Mouse (Mus musculus) layer of hippocampus, postnatal 25 days (tissue): ENCODE measurements around the gene Lama5. TPM values are rescaled to one million over a fixed set of nuclear protein-coding genes. Genes with fewer than 3 reads are reported as not detected.

ENCODE experiments used
- DNase-seq, 2 experiments: peaks; one replicate each; pipeline ENCODE4 v3.0.0; 2022; ENCODE audit warnings: mixed read lengths in 2 of 2, low spot score in 1 of 2; ENCODE audit errors: extremely low spot score in 1 of 2
- total RNA-seq, 2 experiments: library from RNA; stranded (reverse); gene quantifications; 2 replicates each; pipeline ENCODE4 v1.2.3; 2021

Gene Lama5
- total RNA-seq, 2 experiments from 2014 or later = 5.7 to 10.2 TPM

GRCm38 (mm10) chr2:180228060-180228458 is 2.4 kb upstream of the Lama5 start:
- no peak for DNase-seq

DNA sequence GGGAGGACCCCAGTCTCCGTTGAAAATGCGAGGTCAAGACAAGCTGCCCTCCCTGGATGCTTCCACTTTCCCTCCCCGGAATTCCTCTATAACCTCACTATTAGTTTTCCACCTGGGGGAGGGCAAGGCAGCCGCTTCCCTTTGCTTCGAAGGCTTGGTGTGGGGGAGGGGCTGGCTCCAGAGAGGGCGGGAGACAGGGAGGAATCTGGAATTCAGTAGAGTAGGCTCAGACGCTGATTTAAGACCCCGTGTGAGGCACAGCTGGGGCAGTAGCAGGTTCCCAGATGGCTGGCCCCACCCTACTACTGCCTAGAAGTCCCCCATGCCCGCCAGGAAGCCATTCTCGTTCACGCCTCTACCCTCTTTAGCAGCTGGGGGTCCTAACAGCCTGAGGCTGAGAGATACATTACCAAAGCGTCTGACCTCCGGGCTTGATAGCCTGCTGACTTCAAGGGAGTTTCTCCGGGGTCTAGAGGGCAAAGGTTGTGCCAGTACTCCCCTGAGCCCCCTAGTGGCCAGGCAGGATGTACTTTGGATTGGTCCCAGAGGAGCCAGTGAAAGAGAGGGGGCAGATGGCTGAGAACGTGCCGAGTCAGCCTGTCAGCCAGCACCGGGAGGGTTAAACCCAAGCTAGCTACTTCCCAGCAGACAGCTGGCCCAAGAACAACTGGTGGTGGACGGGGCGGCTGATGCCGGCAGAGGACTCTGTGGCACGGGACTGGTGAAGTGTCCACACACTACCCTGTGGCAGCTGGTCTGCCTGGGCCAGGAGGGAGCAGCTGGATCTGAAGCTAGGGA is 1.8 kb upstream of the Lama5 start:
- DNase-seq = no peak

- DNase-seq = no peak
Measured at GRCm38 (mm10) chr2:180225044-180225761, 456 bp downstream of the Lama5 start.

DNA sequence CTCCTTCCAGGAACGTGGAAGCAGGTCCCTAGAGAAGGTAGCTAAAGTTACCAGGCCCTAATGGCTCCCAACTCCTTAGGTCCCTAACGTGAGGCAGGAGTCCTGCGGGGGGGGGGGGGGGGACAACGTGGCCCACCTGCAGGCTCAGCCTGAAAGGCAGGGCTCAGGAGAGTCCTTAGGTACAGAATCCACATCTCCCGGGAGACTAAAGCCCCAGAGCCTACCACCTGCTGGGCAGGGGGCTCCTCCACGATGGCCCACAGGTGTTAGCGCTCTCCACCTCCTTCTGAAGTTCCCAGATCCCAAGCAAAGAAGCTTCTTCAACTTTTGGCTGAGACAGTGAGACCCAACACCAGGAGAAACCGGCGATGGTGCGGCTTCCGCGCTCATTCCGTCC is 1.0 kb downstream of the Lama5 start:
- DNase-seq = no peak

- no peak for DNase-seq
Measured at GRCm38 (mm10) chr2:180222250-180222649, 3.4 kb downstream of the Lama5 start.

GRCm38 (mm10) chr2:180221051-180221450 is 4.6 kb downstream of the Lama5 start:
- no peak for DNase-seq

DNA sequence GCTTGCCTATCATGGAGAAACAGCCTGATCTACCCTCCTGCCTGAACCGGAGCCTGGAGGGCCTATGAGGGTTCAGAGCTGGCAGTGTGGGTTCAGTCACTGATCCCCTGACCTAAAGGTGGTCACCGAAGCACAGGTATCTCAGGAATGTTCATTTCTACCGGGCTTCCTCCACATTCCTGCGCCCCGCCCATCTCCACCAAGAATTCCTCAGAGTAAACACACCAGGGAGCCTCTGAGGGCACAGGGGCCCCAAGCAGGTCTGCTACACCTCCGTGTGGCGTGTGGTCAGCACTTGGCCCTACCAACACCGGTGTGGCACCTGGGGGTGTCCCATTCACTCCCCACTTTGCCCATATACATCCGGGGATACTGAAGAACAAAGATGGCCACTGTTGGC is 5.5 kb downstream of the Lama5 start:
- no peak for DNase-seq

- DNase-seq = no peak
Measured at GRCm38 (mm10) chr2:180219145-180219943, 6.3 kb downstream of the Lama5 start.

- DNase-seq = no peak
Measured at GRCm38 (mm10) chr2:180218677-180219076, 7.0 kb downstream of the Lama5 start.

GRCm38 (mm10) chr2:180218241-180218640 is 7.4 kb downstream of the Lama5 start:
- no peak for DNase-seq

DNA sequence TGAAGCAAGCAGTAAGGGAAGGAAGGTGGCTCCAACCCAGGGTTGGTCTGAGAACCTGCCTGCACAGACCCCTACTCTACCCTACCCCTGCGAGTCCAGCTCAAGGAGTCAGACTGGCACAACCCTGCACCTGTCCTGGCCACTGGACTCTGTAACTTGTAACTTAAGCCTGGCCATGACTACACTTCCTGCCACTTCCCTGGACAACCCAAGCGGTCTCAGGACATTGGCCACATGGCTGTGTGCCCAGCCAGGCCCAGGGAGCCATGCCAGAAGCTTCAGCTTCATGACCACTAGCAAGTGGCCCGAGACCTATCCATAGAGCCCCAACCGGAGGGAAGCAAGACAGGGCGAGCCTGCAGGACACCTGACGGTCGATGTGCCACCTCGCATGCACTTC is 8.1 kb downstream of the Lama5 start:
- DNase-seq = no peak

- no peak for DNase-seq
Measured at GRCm38 (mm10) chr2:180216921-180217320, 8.7 kb downstream of the Lama5 start.

- DNase-seq = no peak
Measured at GRCm38 (mm10) chr2:180215951-180216350, 9.7 kb downstream of the Lama5 start.

GRCm38 (mm10) chr2:180215011-180215461 is 10.6 kb downstream of the Lama5 start:
- no peak for DNase-seq

- no peak for DNase-seq
Measured at GRCm38 (mm10) chr2:180214352-180214978, 11.2 kb downstream of the Lama5 start.

DNA sequence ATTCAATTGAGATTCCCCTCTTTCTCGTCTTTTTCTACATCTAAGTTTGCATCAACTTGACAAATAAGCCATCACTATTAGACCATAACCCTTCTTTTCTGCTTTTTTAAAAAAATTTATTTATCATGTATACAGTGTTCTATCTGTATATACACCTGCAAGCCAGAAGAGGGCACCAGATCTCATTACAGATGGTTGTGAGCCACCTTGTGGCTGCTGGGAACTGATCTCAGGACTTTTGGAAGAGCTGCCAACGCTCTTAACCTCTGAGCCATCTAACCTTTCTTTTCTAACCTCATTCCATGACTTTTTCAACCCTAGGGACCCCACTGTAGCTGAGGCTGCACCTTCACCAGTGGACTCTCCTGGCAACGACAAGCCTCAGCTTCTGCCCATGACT is 13.4 kb downstream of the Lama5 start:
- no peak for DNase-seq

- DNase-seq = no peak
Measured at GRCm38 (mm10) chr2:180208976-180209375, 16.7 kb downstream of the Lama5 start.

GRCm38 (mm10) chr2:180207840-180208239 is 17.8 kb downstream of the Lama5 start:
- no peak for DNase-seq

DNA sequence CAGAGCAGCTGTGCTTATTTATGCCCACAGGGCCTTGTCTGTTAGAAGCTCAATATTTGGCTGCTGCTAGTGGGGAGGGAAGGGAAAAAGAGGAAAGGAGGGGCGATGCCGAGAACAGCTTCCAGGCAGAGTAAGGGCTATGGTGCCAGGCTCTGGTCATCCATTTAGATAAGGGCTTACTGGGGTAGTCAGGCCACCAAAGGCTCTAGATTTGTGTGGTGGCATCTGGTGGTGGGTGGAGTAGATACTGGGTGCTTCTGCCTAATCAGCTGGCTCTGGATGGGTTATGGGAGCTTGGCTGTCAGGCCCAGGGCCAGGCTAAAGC is 19.7 kb downstream of the Lama5 start:
- DNase-seq = no peak

- DNase-seq = no peak
Measured at GRCm38 (mm10) chr2:180205083-180205955, 20.3 kb downstream of the Lama5 start.
